Mouse (Mus musculus): Measurements from ENCODE around the gene Ppp6r2. TPM values are rescaled to one million over a fixed set of nuclear protein-coding genes. Genes with fewer than 3 reads are reported as not detected.
A peak's percentile ranks its signal among the peaks of the same experiment; 100 is the strongest.

Ppp6r2 gene
- polyA plus RNA-seq, 1 experiment from 2014 or later, result 18.2 TPM

GRCm38 (mm10) chr15:89214953-89215352, 3.6 kb downstream of the Ppp6r2 start:
- Histone ChIP-seq H3K4me1 (ENCODE audit: control insufficient read depth, insufficient read depth, low read length) (peaks cover 27% of the 10 kb centered on the region), H3K36me3 (ENCODE audit: control insufficient read depth, insufficient read depth) (peaks cover 11% of the 10 kb centered on the region; the same call in 1 of the 2 replicates), H3K27ac (ENCODE audit: low read length) (no peak overlapping the region), H3K9ac (ENCODE audit: low read length) (no peak overlapping the region), H3K4me2 (ENCODE audit: low read depth, low read length) (no peak overlapping the region), H3K4me3 (ENCODE audit: low read length) (no peak overlapping the region), H3K27me3 (ENCODE audit: control insufficient read depth, insufficient read depth, low read length) (no peaks in the 10 kb centered on the region), H3K9me3 (replicated peaks; ENCODE audit: control insufficient read depth, low read length) (no peaks in the 10 kb centered on the region)
- ATAC-seq (replicated peaks; ENCODE audit: extremely low read depth, insufficient read depth, low FRiP score), result no peak
- 78% methylated on average over 3 of the region's 3 CpGs for WGBS

- peaks cover 27% of the 10 kb centered on the region for H3K4me1 ChIP-seq (ENCODE audit: control insufficient read depth, insufficient read depth, low read length)
- H3K27me3 ChIP-seq (ENCODE audit: control insufficient read depth, insufficient read depth, low read length), result no peaks in the 10 kb centered on the region
- no peaks in the 10 kb centered on the region for H3K9me3 ChIP-seq (replicated peaks; ENCODE audit: control insufficient read depth, low read length)
- 63% methylated on average over 2 of the region's 2 CpGs for WGBS
- peaks cover 11% of the 10 kb centered on the region; the same call in 1 of the 2 replicates for H3K36me3 ChIP-seq (ENCODE audit: control insufficient read depth, insufficient read depth)
- H3K9ac ChIP-seq (ENCODE audit: low read length), result no peak overlapping the region
- no peak overlapping the region for H3K4me2 ChIP-seq (ENCODE audit: low read depth, low read length)
- no peak overlapping the region for H3K4me3 ChIP-seq (ENCODE audit: low read length)
- peak overlapping the region; percentile 19; the same call in 1 of the 2 replicates for H3K27ac ChIP-seq (ENCODE audit: low read length)
- 0 out of 2 replicates have a peak, but pooled peaks have one; percentile 5 for ATAC-seq (replicated peaks; ENCODE audit: extremely low read depth, insufficient read depth, low FRiP score)
Measured at GRCm38 (mm10) chr15:89215611-89216233, 4.4 kb downstream of the Ppp6r2 start.

GRCm38 (mm10) chr15:89233586-89233985, 22.2 kb downstream of the Ppp6r2 start:
- WGBS, result 25% methylated on average over 2 of the region's 2 CpGs
- Histone ChIP-seq H3K4me2 (ENCODE audit: low read depth, low read length) (no peak overlapping the region), H3K9me3 (replicated peaks; ENCODE audit: control insufficient read depth, low read length) (no peaks in the 10 kb centered on the region), H3K4me1 (ENCODE audit: control insufficient read depth, insufficient read depth, low read length) (no peaks in the 10 kb centered on the region), H3K27me3 (ENCODE audit: control insufficient read depth, insufficient read depth, low read length) (no peaks in the 10 kb centered on the region), H3K27ac (ENCODE audit: low read length) (no peak overlapping the region), H3K9ac (ENCODE audit: low read length) (no peak overlapping the region), H3K4me3 (ENCODE audit: low read length) (no peak overlapping the region), H3K36me3 (ENCODE audit: control insufficient read depth, insufficient read depth) (peaks cover 9% of the 10 kb centered on the region; the same call in 1 of the 2 replicates)
- 0 out of 2 replicates have a peak, but pooled peaks have one; percentile 45 for ATAC-seq (replicated peaks; ENCODE audit: extremely low read depth, insufficient read depth, low FRiP score)

- WGBS, result 84% methylated on average over 4 of the region's 4 CpGs
- peaks cover 2% of the 10 kb centered on the region; the same call in 1 of the 2 replicates for H3K4me1 ChIP-seq (ENCODE audit: control insufficient read depth, insufficient read depth, low read length)
- no peak overlapping the region for H3K4me2 ChIP-seq (ENCODE audit: low read depth, low read length)
- no peaks in the 10 kb centered on the region for H3K9me3 ChIP-seq (replicated peaks; ENCODE audit: control insufficient read depth, low read length)
- H3K4me3 ChIP-seq (ENCODE audit: low read length), result no peak overlapping the region
- peaks cover 9% of the 10 kb centered on the region; the same call in 1 of the 2 replicates for H3K36me3 ChIP-seq (ENCODE audit: control insufficient read depth, insufficient read depth)
- no peak for ATAC-seq (replicated peaks; ENCODE audit: extremely low read depth, insufficient read depth, low FRiP score)
- no peak overlapping the region for H3K9ac ChIP-seq (ENCODE audit: low read length)
- H3K27me3 ChIP-seq (ENCODE audit: control insufficient read depth, insufficient read depth, low read length), result no peaks in the 10 kb centered on the region
- no peak overlapping the region for H3K27ac ChIP-seq (ENCODE audit: low read length)
Measured at GRCm38 (mm10) chr15:89234052-89234451, 22.7 kb downstream of the Ppp6r2 start.

GRCm38 (mm10) chr15:89239751-89240392, 28.5 kb downstream of the Ppp6r2 start:
- 52% methylated on average over 3 of the region's 3 CpGs for WGBS

GRCm38 (mm10) chr15:89241025-89241424, 29.7 kb downstream of the Ppp6r2 start:
- no peak for ATAC-seq (replicated peaks; ENCODE audit: extremely low read depth, insufficient read depth, low FRiP score)
- H3K27ac ChIP-seq (ENCODE audit: low read length), result no peak overlapping the region
- H3K4me2 ChIP-seq (ENCODE audit: low read depth, low read length), result no peak overlapping the region
- H3K4me1 ChIP-seq (ENCODE audit: control insufficient read depth, insufficient read depth, low read length), result peaks cover 8% of the 10 kb centered on the region; the same call in 1 of the 2 replicates
- no peak overlapping the region for H3K4me3 ChIP-seq (ENCODE audit: low read length)
- no peaks in the 10 kb centered on the region for H3K9me3 ChIP-seq (replicated peaks; ENCODE audit: control insufficient read depth, low read length)
- peaks cover 15% of the 10 kb centered on the region for H3K36me3 ChIP-seq (ENCODE audit: control insufficient read depth, insufficient read depth)
- no peak overlapping the region for H3K9ac ChIP-seq (ENCODE audit: low read length)
- WGBS, result 68% methylated on average over 2 of the region's 2 CpGs
- no peaks in the 10 kb centered on the region for H3K27me3 ChIP-seq (ENCODE audit: control insufficient read depth, insufficient read depth, low read length)

More at GRCm38 (mm10) chr15:89239751-89240392, 28.5 kb downstream of the Ppp6r2 start:
- no peaks in the 10 kb centered on the region for H3K27me3 ChIP-seq (ENCODE audit: control insufficient read depth, insufficient read depth, low read length)
- H3K4me2 ChIP-seq (ENCODE audit: low read depth, low read length), result no peak overlapping the region
- peaks cover 8% of the 10 kb centered on the region; the same call in 1 of the 2 replicates for H3K4me1 ChIP-seq (ENCODE audit: control insufficient read depth, insufficient read depth, low read length)
- peak overlapping the region; percentile 54 for H3K27ac ChIP-seq (ENCODE audit: low read length)
- peaks cover 13% of the 10 kb centered on the region for H3K36me3 ChIP-seq (ENCODE audit: control insufficient read depth, insufficient read depth)
- H3K9me3 ChIP-seq (replicated peaks; ENCODE audit: control insufficient read depth, low read length), result no peaks in the 10 kb centered on the region
- no peak overlapping the region for H3K4me3 ChIP-seq (ENCODE audit: low read length)
- ATAC-seq (replicated peaks; ENCODE audit: extremely low read depth, insufficient read depth, low FRiP score), result no peak
- no peak overlapping the region for H3K9ac ChIP-seq (ENCODE audit: low read length)

- 85% methylated on average over 6 of the region's 6 CpGs for WGBS
- no peaks in the 10 kb centered on the region for H3K9me3 ChIP-seq (replicated peaks; ENCODE audit: control insufficient read depth, low read length)
- no peak for ATAC-seq (replicated peaks; ENCODE audit: extremely low read depth, insufficient read depth, low FRiP score)
Measured at GRCm38 (mm10) chr15:89249063-89249462, 37.7 kb downstream of the Ppp6r2 start.

GRCm38 (mm10) chr15:89255330-89255729, 44.0 kb downstream of the Ppp6r2 start:
- Histone ChIP-seq H3K27ac (ENCODE audit: low read length) (no peak overlapping the region), H3K27me3 (ENCODE audit: control insufficient read depth, insufficient read depth, low read length) (no peaks in the 10 kb centered on the region)

More at GRCm38 (mm10) chr15:89249063-89249462, 37.7 kb downstream of the Ppp6r2 start:
- no peak overlapping the region for H3K4me2 ChIP-seq (ENCODE audit: low read depth, low read length)
- H3K36me3 ChIP-seq (ENCODE audit: control insufficient read depth, insufficient read depth), result peaks cover 13% of the 10 kb centered on the region; the same call in 1 of the 2 replicates
- H3K27ac ChIP-seq (ENCODE audit: low read length), result no peak overlapping the region
- H3K9ac ChIP-seq (ENCODE audit: low read length), result no peak overlapping the region
- no peaks in the 10 kb centered on the region for H3K4me1 ChIP-seq (ENCODE audit: control insufficient read depth, insufficient read depth, low read length)
- no peaks in the 10 kb centered on the region for H3K27me3 ChIP-seq (ENCODE audit: control insufficient read depth, insufficient read depth, low read length)
- H3K4me3 ChIP-seq (ENCODE audit: low read length), result no peak overlapping the region

GRCm38 (mm10) chr15:89258997-89259396, 47.6 kb downstream of the Ppp6r2 start:
- no peak for ATAC-seq (replicated peaks; ENCODE audit: extremely low read depth, insufficient read depth, low FRiP score)
- no peak overlapping the region for H3K4me2 ChIP-seq (ENCODE audit: low read depth, low read length)
- H3K4me1 ChIP-seq (ENCODE audit: control insufficient read depth, insufficient read depth, low read length), result no peaks in the 10 kb centered on the region
- no peaks in the 10 kb centered on the region for H3K27me3 ChIP-seq (ENCODE audit: control insufficient read depth, insufficient read depth, low read length)
- no peak overlapping the region for H3K27ac ChIP-seq (ENCODE audit: low read length)
- no peak overlapping the region for H3K9ac ChIP-seq (ENCODE audit: low read length)
- H3K9me3 ChIP-seq (replicated peaks; ENCODE audit: control insufficient read depth, low read length), result no peaks in the 10 kb centered on the region
- H3K4me3 ChIP-seq (ENCODE audit: low read length), result no peak overlapping the region
- H3K36me3 ChIP-seq (ENCODE audit: control insufficient read depth, insufficient read depth), result peaks cover 19% of the 10 kb centered on the region
- 91% methylated on average over 5 of the region's 5 CpGs for WGBS

More at GRCm38 (mm10) chr15:89255330-89255729, 44.0 kb downstream of the Ppp6r2 start:
- H3K4me1 ChIP-seq (ENCODE audit: control insufficient read depth, insufficient read depth, low read length), result no peaks in the 10 kb centered on the region
- no peaks in the 10 kb centered on the region for H3K9me3 ChIP-seq (replicated peaks; ENCODE audit: control insufficient read depth, low read length)
- H3K4me2 ChIP-seq (ENCODE audit: low read depth, low read length), result no peak overlapping the region
- no peak for ATAC-seq (replicated peaks; ENCODE audit: extremely low read depth, insufficient read depth, low FRiP score)
- WGBS, result 84% methylated on average over 4 of the region's 4 CpGs
- H3K9ac ChIP-seq (ENCODE audit: low read length), result no peak overlapping the region
- H3K4me3 ChIP-seq (ENCODE audit: low read length), result no peak overlapping the region
- peaks cover 22% of the 10 kb centered on the region for H3K36me3 ChIP-seq (ENCODE audit: control insufficient read depth, insufficient read depth)

Data from heart, embryonic 16.5 days (tissue).